In genomic region chr7:126576946-126577345, GRCm38 (mm10) we compare ENCODE assay signal across 11 mouse cellular contexts. TPM values are rescaled to one million over a fixed set of nuclear protein-coding genes. Genes with fewer than 3 reads are reported as not detected.
DNase-seq lines count a peak whose midpoint lies in the region; ATAC-seq and TF ChIP-seq lines count a peak whose summit lies in the region.
"Had no signal": no experiment of that assay in that cellular context is flagged by ENCODE, and none has a peak within 500 bp of the region (broad histone marks: within the 10 kb centered on the region; RNA-seq: fewer than 3 reads in every experiment).

No protein-coding gene starts in this region.

- no peak overlapping the region for H3K9ac ChIP-seq in heart, postnatal 0 days (replicated peaks; ENCODE audit: low read depth, low read length)
- H3K9ac ChIP-seq: limb, embryonic 13.5 days; stomach, embryonic 15.5 days had no signal

- H3K27me3 ChIP-seq in heart, postnatal 0 days (ENCODE audit: control insufficient read depth, insufficient read depth, low read length): no peaks in the 10 kb centered on the region
- H3K27me3 ChIP-seq in limb, embryonic 10.5 days (ENCODE audit: low read depth, poor library complexity, severe bottlenecking): no peaks in the 10 kb centered on the region
- no peaks in the 10 kb centered on the region for H3K27me3 ChIP-seq in small intestine, adult 2 months (ENCODE audit: control insufficient read depth, insufficient read depth, low read length)
- H3K27me3 ChIP-seq: limb, embryonic 13.5 days; stomach, embryonic 15.5 days had no signal

- H3K4me3 ChIP-seq in heart, postnatal 0 days (ENCODE audit: low read depth, low read length): no peak overlapping the region
- no peak overlapping the region for H3K4me3 ChIP-seq in limb, embryonic 10.5 days
- no peak overlapping the region for H3K4me3 ChIP-seq in small intestine, adult 2 months (ENCODE audit: low read depth, low read length)
- H3K4me3 ChIP-seq: erythroblast, embryonic 14.5 days; limb, embryonic 13.5 days; stomach, embryonic 15.5 days had no signal

- no peak; the same call in 1 of the 2 replicates for TF ChIP-seq POLR2A in small intestine, adult 2 months (IDR thresholded peaks at IDR 0.05; ENCODE audit: low read depth, low read length)

- DNase-seq in heart, postnatal 0 days (ENCODE audit: low spot score): no peak
- no peak for DNase-seq in heart, adult 11 months
- peak; percentile 60 for DNase-seq in urinary bladder, postnatal 14 days (ENCODE audit: low spot score)
- no peak for DNase-seq in urinary bladder, postnatal 25 days (ENCODE audit: low spot score)
- peak; percentile 77 for DNase-seq in c-Kit-positive CD71-positive TER-119-positive erythroid progenitor cells, embryonic 14.5 days (ENCODE audit: low spot score)
- DNase-seq in limb, embryonic 10.5 days (ENCODE audit: low spot score): peak; percentile 71
- DNase-seq in frontal cortex, postnatal 10 days (ENCODE audit: low spot score in 2 of 2): no peak

- 54% methylated on average over 8 of the region's 8 CpGs for WGBS in heart, postnatal 0 days
- WGBS in limb, embryonic 10.5 days: 56% methylated on average over 8 of the region's 8 CpGs
- 68% methylated on average over 8 of the region's 8 CpGs for whole genome bisulfite sequencing in small intestine, adult 2 months

- H3K36me3 ChIP-seq in heart, postnatal 0 days (replicated peaks; ENCODE audit: control insufficient read depth, insufficient read depth, low read length): peaks cover 19% of the 10 kb centered on the region; the same call in 1 of the 2 replicates
- peaks cover 44% of the 10 kb centered on the region for H3K36me3 ChIP-seq in limb, embryonic 10.5 days
- H3K36me3 ChIP-seq in small intestine, adult 2 months (ENCODE audit: control insufficient read depth, insufficient read depth, low read length): peaks cover 10% of the 10 kb centered on the region; the same call in 1 of the 2 replicates

- no peaks in the 10 kb centered on the region for H3K4me1 ChIP-seq in heart, postnatal 0 days (ENCODE audit: control insufficient read depth, insufficient read depth)
- H3K4me1 ChIP-seq in limb, embryonic 10.5 days: peaks cover 2% of the 10 kb centered on the region
- no peaks in the 10 kb centered on the region for H3K4me1 ChIP-seq in small intestine, adult 2 months (ENCODE audit: control insufficient read depth, insufficient read depth, insufficient read length, low read length)
- H3K4me1 ChIP-seq: limb, embryonic 13.5 days; stomach, embryonic 15.5 days had no signal

- no peak for TF ChIP-seq EP300 in heart, postnatal 0 days (IDR thresholded peaks at IDR 0.05; ENCODE audit: low read depth)

- peak; percentile 52 for TF ChIP-seq CTCF in heart, postnatal 0 days (IDR thresholded peaks at IDR 0.05; ENCODE audit: low read depth)
- TF ChIP-seq CTCF in small intestine, adult 2 months (IDR thresholded peaks at IDR 0.05; ENCODE audit: extremely low read depth, insufficient read length, insufficient replicate concordance, low read depth, low read length): peak; percentile 53; the same call in 1 of the 2 replicates

- no peak overlapping the region for H3K27ac ChIP-seq in heart, postnatal 0 days (ENCODE audit: low read depth)
- H3K27ac ChIP-seq in limb, embryonic 10.5 days: no peak overlapping the region
- H3K27ac ChIP-seq in small intestine, adult 2 months (ENCODE audit: insufficient read depth, low read depth, low read length): no peak overlapping the region
- H3K27ac ChIP-seq: limb, embryonic 13.5 days; stomach, embryonic 15.5 days had no signal

- H3K4me2 ChIP-seq in heart, postnatal 0 days (ENCODE audit: low read depth, low read length): no peak overlapping the region
- H3K4me2 ChIP-seq: limb, embryonic 13.5 days; stomach, embryonic 15.5 days had no signal

- H3K9me3 ChIP-seq in heart, postnatal 0 days (replicated peaks; ENCODE audit: control insufficient read depth, low read length): no peaks in the 10 kb centered on the region
- H3K9me3 ChIP-seq in limb, embryonic 10.5 days (replicated peaks): no peaks in the 10 kb centered on the region
- H3K9me3 ChIP-seq: limb, embryonic 13.5 days; stomach, embryonic 15.5 days had no signal

- ATAC-seq in heart, postnatal 0 days (ENCODE audit: insufficient read depth, low read depth): no peak

RNA-seq across cellular contexts. Expression of gene Apobr, which starts 7.8 kb away (rescaled TPM):
- total RNA-seq in heart, postnatal 0 days (2014; rRNA removed; ENCODE audit: low replicate concordance): not detected in 2 replicates
- 0.34 and 0.40 TPM in 2 replicates for polyA plus RNA-seq in heart, postnatal 0 days (2015; fragmentation: Nextera tagmentation; extraction: Ambion mirVana)
- polyA plus RNA-seq in limb, embryonic 10.5 days (2016; fragmentation: Nextera tagmentation; extraction: Ambion mirVana): 0.29 and 0.51 TPM in 2 replicates
- 2.3 TPM in 2 replicates for polyA plus RNA-seq in small intestine, adult 2 months (2012; rRNA removed)

RNA-seq across cellular contexts. Expression of gene Cln3, which starts 8.7 kb away (rescaled TPM):
- 14.8 and 17.1 TPM in 2 replicates for total RNA-seq in heart, postnatal 0 days (2014; rRNA removed; ENCODE audit: low replicate concordance)
- polyA plus RNA-seq in heart, postnatal 0 days (2015; fragmentation: Nextera tagmentation; extraction: Ambion mirVana): 14.9 and 17.0 TPM in 2 replicates
- 27.0 and 27.8 TPM in 2 replicates for polyA plus RNA-seq in limb, embryonic 10.5 days (2016; fragmentation: Nextera tagmentation; extraction: Ambion mirVana)
- 24.9 and 55.7 TPM in 2 replicates for polyA plus RNA-seq in small intestine, adult 2 months (2012; rRNA removed)

RNA-seq across cellular contexts. Expression of gene Eif3c, which starts 10.7 kb away (rescaled TPM):
- total RNA-seq in heart, postnatal 0 days (2014; rRNA removed; ENCODE audit: low replicate concordance): 88.8 and 103 TPM in 2 replicates
- polyA plus RNA-seq in heart, postnatal 0 days (2015; fragmentation: Nextera tagmentation; extraction: Ambion mirVana): 108 and 114 TPM in 2 replicates
- polyA plus RNA-seq in limb, embryonic 10.5 days (2016; fragmentation: Nextera tagmentation; extraction: Ambion mirVana): 230 and 241 TPM in 2 replicates
- polyA plus RNA-seq in small intestine, adult 2 months (2012; rRNA removed): 37.3 and 79.1 TPM in 2 replicates

RNA-seq across cellular contexts. Expression of gene Il27, which starts 17.8 kb away (rescaled TPM):
- not detected in 2 replicates for total RNA-seq in heart, postnatal 0 days (2014; rRNA removed; ENCODE audit: low replicate concordance)
- not detected in 2 replicates for polyA plus RNA-seq in heart, postnatal 0 days (2015; fragmentation: Nextera tagmentation; extraction: Ambion mirVana)
- not detected in 2 replicates for polyA plus RNA-seq in limb, embryonic 10.5 days (2016; fragmentation: Nextera tagmentation; extraction: Ambion mirVana)
- 0.15 and 0.51 TPM in 2 replicates for polyA plus RNA-seq in small intestine, adult 2 months (2012; rRNA removed)
- polyA plus RNA-seq: erythroblast, embryonic 14.5 days; limb, embryonic 13.5 days had no signal

RNA-seq across cellular contexts. Expression of gene Nupr1, which starts 53.7 kb away (rescaled TPM):
- 1.3 and 4.1 TPM in 2 replicates for total RNA-seq in heart, postnatal 0 days (2014; rRNA removed; ENCODE audit: low replicate concordance)
- polyA plus RNA-seq in heart, postnatal 0 days (2015; fragmentation: Nextera tagmentation; extraction: Ambion mirVana): 8.9 and 13.0 TPM in 2 replicates
- polyA plus RNA-seq in limb, embryonic 10.5 days (2016; fragmentation: Nextera tagmentation; extraction: Ambion mirVana): 0.45 and 0.78 TPM in 2 replicates
- polyA plus RNA-seq in small intestine, adult 2 months (2012; rRNA removed): 32.5 and 97.9 TPM in 2 replicates

Comparison
In these comparisons a context has a peak if more than half of its experiments do, and no peak if none do; other contexts are left out.
1. DNase-seq: peak in urinary bladder, postnatal 14 days (single experiment), c-Kit-positive CD71-positive TER-119-positive erythroid progenitor cells, embryonic 14.5 days (single experiment) and limb, embryonic 10.5 days (single experiment); none in heart, postnatal 0 days (single experiment), heart, adult 11 months (single experiment), urinary bladder, postnatal 25 days (single experiment) and frontal cortex, postnatal 10 days (0 of 2).